Mouse (Mus musculus) MEL-GATA-1-ER (cell line): Measurements from ENCODE around the gene Elavl2.

ENCODE experiments used
- DNase-seq: peaks from one replicate; pipeline ENCODE4 v3.0.0-alpha.2; 2012; ENCODE audit warnings: low read depth; ENCODE audit errors: extremely low read depth

The Elavl2 gene

GRCm38 (mm10) chr4:91400423-91400822 is at the start of gene Elavl2:
Gene Elavl2, minus strand, starts transcription at chr4:91400785.
- no peak for DNase-seq

GRCm38 (mm10) chr4:91447887-91448286 is 47.3 kb upstream of the Elavl2 start:
- DNase-seq, result no peak

DNA sequence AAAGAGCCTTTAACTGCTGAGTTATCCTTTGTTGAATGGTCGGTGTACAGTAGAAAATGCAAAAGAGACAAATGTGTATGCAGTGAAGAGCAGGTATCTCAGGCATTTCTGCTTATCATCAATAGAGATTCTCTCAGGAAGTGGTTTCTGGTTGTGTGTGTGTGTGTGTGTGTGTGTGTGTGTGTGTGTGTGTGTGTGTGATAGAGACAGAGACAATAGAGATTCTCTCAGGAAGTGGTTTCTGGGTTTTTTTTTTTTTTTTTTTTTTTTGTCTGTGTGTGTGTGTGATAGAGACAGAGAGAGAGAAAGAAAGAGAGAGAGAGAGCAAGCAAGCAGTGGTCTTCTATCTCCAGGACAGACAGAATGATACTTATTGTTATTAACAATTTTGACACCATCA is 15.0 kb upstream of the Elavl2 start:
- no peak for DNase-seq

DNA sequence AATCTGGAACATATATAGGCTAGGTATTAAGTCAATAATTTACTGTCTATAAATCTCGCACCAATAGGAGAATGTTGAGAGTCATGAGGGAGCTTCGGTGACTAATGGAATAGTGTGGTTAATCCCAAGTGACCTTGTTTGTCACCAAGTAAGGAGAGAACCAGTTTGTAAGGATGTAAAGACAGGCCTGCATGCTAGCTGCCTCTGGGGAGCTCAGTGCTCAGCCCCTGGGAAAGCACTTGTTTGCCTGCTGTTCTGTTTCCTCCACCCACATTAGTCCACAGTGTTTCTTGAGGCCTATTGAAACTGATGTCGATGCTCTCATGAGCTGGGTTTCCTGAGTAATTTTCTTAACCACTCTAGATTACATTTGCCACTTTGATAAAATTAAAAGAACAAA is 4.5 kb upstream of the Elavl2 start:
- DNase-seq, result no peak

DNA sequence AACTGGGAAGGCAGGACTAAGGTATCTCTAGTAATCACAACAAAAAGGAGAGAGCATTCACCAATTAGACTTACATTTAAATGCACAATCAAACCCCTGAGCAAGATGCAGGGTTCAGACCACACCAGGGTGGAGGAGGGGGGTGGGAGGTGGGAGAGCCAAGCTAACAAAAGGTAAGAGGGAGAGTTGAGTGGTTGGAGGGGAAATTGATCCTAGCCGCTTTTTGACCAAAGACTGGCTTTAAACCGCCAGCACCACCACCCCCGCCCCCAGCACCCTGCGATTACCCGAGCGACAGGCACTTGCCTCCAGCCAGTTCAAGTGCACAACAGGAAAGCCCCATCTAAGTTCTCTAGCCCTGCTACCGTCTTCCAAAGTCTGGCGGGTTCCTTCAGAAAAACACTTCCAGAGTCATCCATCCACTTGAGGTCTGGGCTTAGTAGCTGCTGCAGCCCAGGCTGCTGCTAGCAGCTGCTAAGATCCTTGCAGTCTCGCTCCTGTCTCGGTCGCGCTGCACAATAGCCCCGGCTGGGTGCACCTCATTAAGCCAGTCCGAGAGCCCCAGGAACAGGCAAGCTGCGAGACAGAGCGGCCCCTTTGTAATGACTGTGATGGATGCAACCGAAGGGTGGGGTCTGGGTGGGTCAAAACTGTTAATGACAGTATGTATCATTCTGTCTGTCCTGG is 932 bp downstream of the Elavl2 start:
- no peak for DNase-seq

- DNase-seq, result no peak
Measured at GRCm38 (mm10) chr4:91391987-91392598, 8.5 kb downstream of the Elavl2 start.

GRCm38 (mm10) chr4:91387701-91388100 is 12.9 kb downstream of the Elavl2 start:
- DNase-seq, result no peak

DNA sequence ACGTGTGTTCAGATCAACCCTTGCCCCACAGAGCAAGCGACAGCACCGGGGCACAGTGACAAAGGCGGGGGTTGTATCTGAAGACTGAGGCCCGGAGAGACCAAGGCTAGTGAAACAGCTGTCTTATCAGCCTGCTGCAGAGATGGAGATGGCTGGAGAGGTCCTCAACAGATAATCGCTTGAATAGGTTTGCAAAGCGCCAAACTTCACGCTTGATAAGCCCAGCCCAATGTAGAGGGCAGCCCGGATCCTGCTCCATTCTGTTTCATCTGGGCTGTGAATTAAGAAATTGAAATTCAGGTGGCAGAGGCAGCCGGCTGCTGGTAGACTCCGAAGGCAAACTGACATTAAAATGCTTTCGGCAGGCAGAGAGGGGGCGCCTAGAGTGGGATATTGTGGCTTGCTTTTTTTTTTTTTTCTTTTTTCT is 19.4 kb downstream of the Elavl2 start:
- no peak for DNase-seq

DNA sequence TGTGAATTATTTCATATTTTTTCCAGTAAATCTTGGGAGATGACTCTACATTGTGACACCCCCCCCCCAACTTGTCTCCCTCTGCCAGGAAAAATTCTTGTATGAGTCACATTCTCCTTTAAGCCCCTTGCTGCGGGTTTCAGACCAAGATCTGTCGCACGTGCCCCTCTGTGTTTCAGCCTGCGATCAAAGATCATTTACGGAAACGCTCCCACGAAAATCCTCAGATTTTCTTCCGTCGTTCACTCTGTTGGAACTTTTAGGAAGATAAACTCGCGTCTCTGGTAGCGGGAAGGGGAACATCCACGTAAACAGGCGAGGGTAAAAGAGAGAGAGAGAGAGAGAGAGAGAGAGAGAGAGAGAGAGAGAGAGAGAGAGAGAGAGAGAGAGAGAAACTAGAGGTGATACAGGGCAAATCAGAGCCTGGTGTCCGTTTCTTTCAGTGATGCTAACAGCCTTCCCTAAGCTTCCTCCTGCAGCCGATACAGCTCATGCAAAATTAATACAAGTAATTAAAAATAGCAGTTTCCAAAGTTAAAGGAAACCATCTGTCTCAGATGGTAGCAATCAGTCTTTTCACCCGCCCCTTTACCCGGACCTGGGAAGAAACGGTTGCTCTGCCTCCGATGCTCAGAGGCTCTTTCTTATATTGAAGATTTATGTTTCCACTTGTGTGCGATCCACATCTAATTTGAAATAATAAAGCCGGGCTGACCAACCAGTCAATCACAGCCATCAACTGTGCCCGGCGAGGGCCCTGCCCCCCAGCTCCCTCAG is 20.1 kb downstream of the Elavl2 start:
- DNase-seq, result no peak

GRCm38 (mm10) chr4:91379559-91379958 is 21.0 kb downstream of the Elavl2 start:
- DNase-seq, result no peak

DNA sequence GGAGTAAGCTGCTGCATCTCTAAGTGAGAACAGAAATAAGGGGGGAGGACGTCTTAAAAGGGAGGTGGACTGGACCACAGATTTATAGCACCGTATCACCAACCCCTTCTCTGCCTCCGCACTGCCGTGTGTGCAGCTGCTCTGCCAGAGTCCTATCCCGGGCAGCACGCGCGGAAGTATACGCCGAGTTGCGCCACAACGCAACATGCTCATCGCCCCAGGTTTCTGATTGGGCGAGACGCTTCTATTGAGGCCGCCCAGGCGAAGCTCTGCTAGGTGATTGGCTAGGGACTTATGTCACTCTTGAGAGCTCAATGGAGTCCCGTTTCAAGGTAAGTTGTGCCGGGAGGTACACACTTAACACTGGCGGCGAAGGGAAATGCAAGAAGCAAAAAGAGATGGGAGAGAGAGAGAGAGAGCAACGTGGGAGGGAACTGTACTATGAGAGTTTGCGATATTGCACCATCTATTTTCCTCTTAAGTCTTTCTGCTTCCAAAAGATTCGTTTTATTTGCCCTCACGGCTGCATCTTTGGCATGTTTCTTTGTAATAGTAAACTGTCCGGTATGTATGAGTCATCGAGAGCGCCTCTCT is 24.2 kb downstream of the Elavl2 start:
- no peak for DNase-seq

DNA sequence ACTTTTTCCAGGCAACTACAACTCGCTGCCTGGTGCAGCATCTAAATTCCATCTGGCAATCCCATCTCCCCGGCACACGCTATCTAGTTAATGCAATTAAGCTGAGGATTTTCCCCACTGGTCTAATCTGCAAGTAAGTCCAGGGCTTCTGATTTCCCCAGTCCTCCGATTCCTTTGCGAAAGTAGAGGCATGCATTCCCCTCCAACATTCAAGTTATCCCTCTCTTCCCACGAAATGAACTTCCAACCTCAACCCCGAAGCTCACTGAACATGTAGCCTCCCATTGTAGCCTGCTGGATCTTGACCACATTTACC is 25.3 kb downstream of the Elavl2 start:
- no peak for DNase-seq

DNA sequence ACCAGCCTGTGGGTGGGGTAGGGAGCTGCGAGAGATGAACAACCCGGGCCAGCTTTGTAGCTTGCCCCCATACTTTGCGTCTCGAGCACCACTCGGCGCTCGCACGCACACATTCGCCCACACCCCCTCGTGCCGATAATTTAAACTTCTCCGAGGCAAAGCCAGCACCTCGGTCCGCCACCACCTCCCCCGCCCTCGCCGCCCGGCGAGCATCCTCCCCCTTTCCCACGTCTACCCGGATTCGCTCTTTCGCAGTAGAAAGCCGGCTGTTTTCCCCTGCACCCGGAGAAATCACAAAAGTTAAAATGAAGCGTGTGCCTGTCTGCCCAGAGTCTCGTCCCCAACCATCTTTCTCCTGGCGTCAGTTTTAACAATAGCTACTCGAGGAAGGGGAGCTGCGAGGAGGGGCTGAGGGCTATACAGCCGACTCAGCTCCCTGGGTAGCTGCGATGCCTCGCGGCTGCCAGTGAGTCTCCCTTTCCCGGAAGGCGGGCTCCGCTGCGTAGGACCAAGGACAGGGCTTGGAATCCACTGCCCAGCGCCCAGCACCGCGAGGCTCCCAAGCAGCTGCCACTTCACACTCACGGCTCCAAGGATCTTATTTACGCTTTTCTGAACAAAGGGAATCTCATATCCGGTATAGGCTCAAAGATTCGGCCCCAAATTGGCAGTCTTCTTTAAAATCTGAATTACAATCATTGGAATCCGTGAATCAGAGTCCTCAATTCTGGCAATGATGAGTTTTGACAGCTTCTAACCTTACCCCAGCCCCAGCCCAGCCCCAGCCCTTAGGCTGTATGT is 25.8 kb downstream of the Elavl2 start:
- DNase-seq, result no peak

- DNase-seq, result no peak
Measured at GRCm38 (mm10) chr4:91372844-91373243, 27.7 kb downstream of the Elavl2 start.

DNA sequence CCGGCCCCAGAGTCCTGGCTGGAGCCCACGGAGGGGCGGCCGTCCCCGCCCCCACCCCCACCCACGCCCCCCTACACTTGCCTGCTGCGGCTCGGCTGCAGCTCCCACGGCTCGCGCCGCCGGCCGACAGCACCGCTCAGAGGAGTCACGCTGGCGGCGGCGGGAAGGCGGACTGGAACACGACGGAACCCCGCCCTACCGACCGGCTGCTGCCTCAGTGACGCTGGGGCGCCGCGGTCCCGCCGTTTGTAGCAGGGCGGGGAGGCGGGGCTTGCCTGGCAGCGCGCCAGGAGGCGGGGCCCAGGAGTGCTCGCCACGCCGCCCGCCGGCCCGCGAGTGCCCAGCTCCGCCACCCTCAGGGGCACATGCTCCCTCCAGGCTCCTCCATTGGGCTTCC is 28.8 kb downstream of the Elavl2 start:
- no peak for DNase-seq

- no peak for DNase-seq
Measured at GRCm38 (mm10) chr4:91371131-91371818, 29.3 kb downstream of the Elavl2 start.

GRCm38 (mm10) chr4:91365276-91365675 is 35.3 kb downstream of the Elavl2 start:
- DNase-seq, result no peak

GRCm38 (mm10) chr4:91363963-91364362 is 36.6 kb downstream of the Elavl2 start:
- DNase-seq, result no peak

- DNase-seq, result no peak
Measured at GRCm38 (mm10) chr4:91362520-91362919, 38.1 kb downstream of the Elavl2 start.

GRCm38 (mm10) chr4:91353138-91353537 is 47.4 kb downstream of the Elavl2 start:
- DNase-seq, result no peak

DNA sequence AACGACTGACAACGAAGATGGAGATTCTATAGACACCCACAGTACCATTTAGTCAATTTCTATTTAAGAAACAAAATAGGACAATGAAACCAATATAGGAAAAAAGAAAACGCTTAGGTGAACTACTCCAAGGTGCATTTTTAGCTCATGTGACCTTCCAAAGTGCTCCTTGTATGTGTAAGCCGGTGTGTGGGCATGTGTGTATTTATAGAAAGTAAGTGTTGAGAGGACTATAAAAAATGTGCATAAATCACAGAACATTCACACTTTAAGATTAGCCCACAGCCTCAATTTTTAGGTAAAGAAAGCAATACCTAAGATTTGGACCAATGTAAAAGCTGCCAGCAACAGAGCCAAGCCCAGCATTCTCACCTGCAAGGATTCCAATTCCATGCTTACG is 51.0 kb downstream of the Elavl2 start:
- no peak for DNase-seq
